Mouse (Mus musculus) large intestine, adult 2 months (tissue): ENCODE measurements around the gene Col4a4. TPM values are rescaled to one million over a fixed set of nuclear protein-coding genes. Genes with fewer than 3 reads are reported as not detected.

Experiments used
- DNase-seq: peaks from one replicate; pipeline ENCODE4 v3.0.0-alpha.2; 2012; ENCODE audit warnings: low read depth, low spot score
- WGBS: fragments of 180-500 bp; shearing (Covaris S2); methylation state at CpG from one replicate; pipeline ENCODE4 v1.1.7; 2018; 5-methylcytosine and 5-hydroxymethylcytosine counted together
- polyA plus RNA-seq: library from polyadenylated mRNA; depleted of rRNA; stranded (reverse); fragments of >200 nt; gene quantifications from 2 replicates; pipeline ENCODE4 v1.2.3, GENCODE M21; 2012; rRNA removed

Gene Col4a4
- 0.05 and 0.12 TPM in 2 replicates for polyA plus RNA-seq

DNA sequence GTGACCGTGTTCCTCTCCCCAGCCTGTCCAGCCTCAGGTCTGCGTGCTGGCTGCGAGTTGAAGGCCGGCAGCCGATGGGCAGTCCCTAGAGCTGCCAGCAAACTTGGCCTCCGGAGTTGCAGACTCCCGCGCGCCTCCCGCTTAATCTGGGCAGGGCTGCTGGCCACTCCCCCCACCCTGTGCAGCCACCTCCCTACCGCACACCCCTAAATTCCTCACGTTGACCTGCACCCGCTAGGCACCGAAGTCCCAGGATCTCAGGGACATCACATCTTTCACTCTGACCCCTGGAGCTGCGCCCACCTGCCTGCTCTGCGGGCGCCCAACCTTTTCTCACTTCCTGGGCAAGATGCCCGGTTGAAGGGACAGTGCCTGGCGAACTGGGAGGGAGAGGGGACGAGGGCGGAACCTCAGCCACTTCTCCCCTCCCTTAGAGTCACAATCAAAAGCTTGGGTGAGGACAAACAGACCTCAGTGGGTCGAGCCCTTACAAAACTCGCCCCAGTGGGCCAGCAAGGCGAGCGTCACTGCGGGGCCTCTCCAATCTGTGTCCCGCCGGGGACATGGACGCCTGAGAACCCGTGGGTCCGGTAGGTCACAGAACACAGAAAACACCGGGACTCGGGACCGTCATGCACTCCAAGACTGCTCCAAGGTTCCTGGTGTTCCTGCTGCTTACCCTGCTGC, at the start of gene Col4a4, which contains the start of gene Col4a3:
TSS of gene Col4a4 (minus strand) at position 137 of the 687 bp plus-strand sequence.
TSS of gene Col4a3 (plus strand) at position 209 of the 687 bp plus-strand sequence.
- WGBS: 2% methylated on average over 34 of the region's 34 CpGs
- no peak for DNase-seq

- WGBS: 70% methylated on average over 4 of the region's 4 CpGs
- DNase-seq: no peak
These were observed 49.7 kb upstream of the Col4a4 start for GRCm38 (mm10) chr1:82636321-82636720.

- WGBS: 78% methylated on average over 9 of the region's 9 CpGs
- no peak for DNase-seq
These were observed 48.6 kb upstream of the Col4a4 start for GRCm38 (mm10) chr1:82635254-82635620.

GRCm38 (mm10) chr1:82634545-82635253, 48.0 kb upstream of the Col4a4 start:
- DNase-seq: no peak

GRCm38 (mm10) chr1:82631169-82631792, 44.6 kb upstream of the Col4a4 start:
- no peak for DNase-seq
- WGBS: 47% methylated on average over 6 of the region's 6 CpGs

More at GRCm38 (mm10) chr1:82634545-82635253, 48.0 kb upstream of the Col4a4 start:
- WGBS: 71% methylated on average over 19 of the region's 19 CpGs

DNA sequence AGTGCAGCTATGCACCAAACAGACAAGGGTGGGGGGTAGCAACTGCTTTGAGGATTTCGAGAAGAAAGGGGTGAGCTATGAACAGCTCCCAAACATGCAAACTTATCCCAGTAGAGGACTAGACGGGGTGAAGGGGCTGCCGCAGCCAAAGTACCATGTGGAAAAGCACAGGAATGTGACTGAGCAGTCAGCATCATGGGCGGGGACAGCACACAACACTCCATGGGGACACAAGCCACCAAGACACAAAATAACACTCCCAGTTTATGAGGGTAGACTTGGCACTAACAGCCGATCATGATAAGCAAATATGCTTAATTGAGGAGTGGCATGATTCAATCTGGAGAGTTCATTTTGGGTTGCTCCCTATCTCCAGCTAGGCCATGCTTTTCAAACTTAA, 42.8 kb upstream of the Col4a4 start:
- no peak for DNase-seq
- 56% methylated on average over 5 of the region's 5 CpGs for WGBS

- WGBS: 61% methylated on average over 4 of the region's 4 CpGs
- no peak for DNase-seq
These were observed 41.0 kb upstream of the Col4a4 start for GRCm38 (mm10) chr1:82627652-82628051.

- 65% methylated on average over 2 of the region's 2 CpGs for WGBS
- DNase-seq: no peak
These were observed 38.8 kb upstream of the Col4a4 start for GRCm38 (mm10) chr1:82625474-82625873.

DNA sequence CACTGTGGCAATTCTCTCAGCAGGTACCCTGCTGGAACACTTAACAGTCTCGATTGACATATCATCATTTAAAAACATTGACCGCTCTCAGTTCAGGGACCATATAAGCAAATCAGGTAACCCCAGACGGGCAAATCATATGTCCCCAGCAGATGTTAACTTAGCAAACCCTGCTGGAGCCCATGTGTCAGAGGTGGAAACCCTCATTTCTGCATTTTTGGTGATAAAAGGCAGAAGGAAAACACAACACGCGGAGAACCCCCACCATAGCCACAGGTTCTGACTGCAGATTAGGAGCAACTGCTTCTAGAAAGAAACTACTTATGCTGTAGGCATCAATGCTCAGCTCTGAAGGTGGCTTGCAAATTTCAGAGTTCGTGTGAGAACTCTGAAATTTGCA, 38.3 kb upstream of the Col4a4 start:
- WGBS: 74% methylated on average over 6 of the region's 6 CpGs
- no peak for DNase-seq

GRCm38 (mm10) chr1:82619981-82620380, 33.3 kb upstream of the Col4a4 start:
- WGBS: 87% methylated on average over 5 of the region's 5 CpGs
- DNase-seq: no peak

GRCm38 (mm10) chr1:82618592-82618991, 31.9 kb upstream of the Col4a4 start:
- DNase-seq: no peak
- WGBS: 80% methylated on average over 5 of the region's 5 CpGs

DNA sequence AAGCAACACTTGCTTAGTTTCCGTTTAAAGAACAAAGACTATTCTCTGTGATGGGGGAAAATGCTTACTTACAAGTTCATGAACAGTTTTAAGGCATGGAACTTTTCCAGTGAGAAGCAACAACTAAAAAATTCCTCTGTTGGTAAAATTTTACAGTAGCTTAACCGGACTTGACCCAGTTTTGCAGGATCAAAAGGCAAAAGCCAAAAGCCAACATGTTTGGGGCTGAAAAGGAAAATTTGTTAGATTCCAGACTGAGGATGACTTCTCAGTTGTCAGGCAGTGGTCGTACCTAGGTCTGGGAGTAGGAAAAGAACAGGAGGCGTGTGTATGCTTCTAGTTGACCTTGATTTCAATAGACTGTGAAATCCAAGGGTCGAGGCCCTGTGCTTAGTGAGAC, 31.4 kb upstream of the Col4a4 start:
- 61% methylated on average over 5 of the region's 5 CpGs for WGBS
- DNase-seq: no peak

DNA sequence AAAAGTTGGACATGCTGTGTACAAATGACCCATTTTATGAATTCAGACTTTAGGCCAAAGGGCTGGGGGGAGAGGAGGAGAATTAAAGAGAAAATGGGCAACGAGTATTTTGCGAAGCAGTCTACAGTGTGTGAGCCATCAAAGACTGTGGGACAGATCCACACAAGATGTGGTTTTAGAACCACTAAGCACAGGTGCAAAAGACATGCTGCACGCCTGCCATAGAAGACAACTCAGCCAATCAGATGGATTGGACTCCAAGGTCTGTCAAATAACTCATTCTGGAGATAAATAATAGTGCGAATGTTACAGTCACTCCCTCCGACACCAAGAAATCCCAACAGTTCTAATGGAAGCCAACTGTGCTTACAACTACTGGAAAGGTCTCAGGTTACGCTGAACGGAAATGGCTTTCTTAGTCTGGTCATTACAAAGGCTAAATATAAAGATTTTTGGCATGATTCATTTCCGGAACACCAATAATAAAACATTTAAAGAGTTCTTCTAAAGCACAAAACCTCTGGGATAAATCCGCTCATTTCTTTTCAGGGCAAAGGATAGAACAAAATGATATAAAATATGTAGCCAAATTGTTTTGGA, 25.5 kb upstream of the Col4a4 start:
- 79% methylated on average over 9 of the region's 9 CpGs for WGBS
- DNase-seq: no peak

GRCm38 (mm10) chr1:82608646-82609262, 22.1 kb upstream of the Col4a4 start:
- no peak for DNase-seq
- 57% methylated on average over 9 of the region's 9 CpGs for WGBS

DNA sequence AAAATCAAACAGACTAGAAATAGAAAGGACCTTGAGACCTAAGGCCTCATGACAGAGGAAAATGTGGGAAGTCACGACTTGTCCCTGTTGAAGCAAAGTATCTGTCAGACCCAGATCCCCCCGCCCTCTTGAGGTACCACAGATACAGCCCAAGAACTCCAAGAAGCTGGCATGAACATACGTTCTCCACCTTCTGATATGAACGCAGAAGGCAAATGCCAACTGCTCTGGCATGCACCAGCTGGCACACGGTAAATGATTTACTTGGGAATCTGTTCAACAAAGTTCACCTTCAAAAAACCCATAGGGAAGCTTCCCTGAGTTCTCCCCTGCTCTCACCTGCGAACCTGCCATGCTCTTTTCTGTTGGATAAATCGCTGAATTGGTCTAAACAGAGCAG, 19.2 kb upstream of the Col4a4 start:
- WGBS: 43% methylated on average over 7 of the region's 7 CpGs

GRCm38 (mm10) chr1:82605347-82605746, 18.7 kb upstream of the Col4a4 start:
- DNase-seq: no peak
- WGBS: 75% methylated on average over 7 of the region's 7 CpGs

More for the DNA sequence above, 19.2 kb upstream of the Col4a4 start:
- DNase-seq: no peak

DNA sequence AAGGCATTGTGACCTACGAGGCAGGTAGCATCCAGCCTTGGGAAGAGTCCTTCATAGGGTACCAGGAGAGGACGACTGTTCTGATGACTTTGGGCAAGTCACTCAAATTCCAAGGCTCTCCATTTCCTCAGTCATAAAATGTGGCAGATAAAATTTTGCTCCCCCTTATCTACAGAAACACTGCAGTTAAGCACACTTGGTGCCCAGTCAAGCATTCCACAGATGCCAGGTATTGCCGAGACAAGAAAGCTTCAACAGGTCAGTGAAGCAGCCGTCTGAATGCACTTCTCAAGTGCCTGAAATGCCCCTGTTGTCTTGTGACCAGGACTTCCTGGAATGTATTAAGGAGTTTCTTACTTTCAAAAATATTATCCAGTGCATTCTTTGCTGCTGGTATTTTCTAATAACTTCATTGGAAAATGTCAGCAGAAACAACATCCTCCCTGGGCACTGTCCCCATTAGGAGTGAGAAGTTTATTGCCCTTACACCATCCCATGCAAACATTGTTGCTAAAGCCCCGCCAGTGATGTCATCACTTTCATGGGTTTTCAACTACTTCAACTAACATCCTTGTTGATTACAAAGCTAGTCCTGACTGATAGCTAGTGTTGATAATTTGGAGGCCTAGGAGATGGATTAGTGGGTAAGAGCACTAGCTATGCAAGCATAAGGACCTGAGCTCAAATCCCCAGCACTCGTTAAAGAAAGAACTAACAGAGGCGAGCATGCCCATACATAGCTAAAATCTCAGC, 16.7 kb upstream of the Col4a4 start:
- DNase-seq: no peak

GRCm38 (mm10) chr1:82596864-82597596, 10.4 kb upstream of the Col4a4 start:
- no peak for DNase-seq
- 41% methylated on average over 6 of the region's 6 CpGs for WGBS

More for the DNA sequence above, 16.7 kb upstream of the Col4a4 start:
- WGBS: 55% methylated on average over 7 of the region's 7 CpGs
